9 mouse cellular contexts compared by ENCODE assay signal in the genomic region with DNA sequence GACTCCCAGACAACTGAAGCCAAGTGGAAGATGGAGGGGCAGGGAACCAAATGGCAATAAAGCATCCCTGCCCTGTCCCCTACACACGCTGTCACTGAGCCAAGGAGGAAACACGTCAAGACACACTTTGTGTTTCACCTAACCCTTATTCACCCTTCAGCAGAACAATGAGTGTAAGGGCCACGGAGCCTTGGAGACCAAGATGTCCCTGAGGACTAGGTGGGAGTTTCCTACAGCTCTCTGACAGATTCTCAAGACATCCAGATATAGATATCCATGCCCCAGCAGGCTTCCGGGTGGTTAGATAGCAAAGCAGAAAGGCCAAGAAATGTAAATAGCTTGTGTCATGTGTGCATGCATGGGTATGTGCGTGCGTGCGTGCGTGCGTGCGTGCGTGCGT.
DNase-seq lines count a peak whose midpoint lies in the region; ATAC-seq and TF ChIP-seq lines count a peak whose summit lies in the region.
"Had no signal": no experiment of that assay in that cellular context is flagged by ENCODE, and none has a peak within 500 bp of the region (broad histone marks: within the 10 kb centered on the region; RNA-seq: fewer than 3 reads in every experiment).

No protein-coding gene starts in this region.

- H3K36me3 ChIP-seq in lung, embryonic 14.5 days (ENCODE audit: insufficient read depth), result no peaks in the 10 kb centered on the region
- peaks cover 5% of the 10 kb centered on the region; the same call in 1 of the 2 replicates for H3K36me3 ChIP-seq in kidney, embryonic 15.5 days
- H3K36me3 ChIP-seq in forebrain, embryonic 10.5 days (replicated peaks), result no peaks in the 10 kb centered on the region

- peak; percentile 53 for DNase-seq in gastrocnemius, postnatal 25 days
- no peak for DNase-seq in gastrocnemius, postnatal 36 days
- no peak for DNase-seq in lung, embryonic 14.5 days
- DNase-seq in lung, adult 2 months, result no peak
- peak; percentile 84 for DNase-seq in heart, adult 8-10 months (ENCODE audit: low spot score)
- DNase-seq in urinary bladder, postnatal 14 days (ENCODE audit: low spot score), result no peak
- DNase-seq in forebrain, embryonic 10.5 days (ENCODE audit: extremely low spot score, low spot score), result no peak
- DNase-seq: thymus, postnatal 14 days had no signal

- peak overlapping the region; percentile 46; the same call in 1 of the 2 replicates for H3K27ac ChIP-seq in lung, embryonic 14.5 days (ENCODE audit: low read depth)
- peak overlapping the region; percentile 70; the same call in 1 of the 2 replicates for H3K27ac ChIP-seq in kidney, embryonic 15.5 days
- no peak overlapping the region for H3K27ac ChIP-seq in forebrain, embryonic 10.5 days

- no peaks in the 10 kb centered on the region for H3K9me3 ChIP-seq in lung, embryonic 14.5 days (ENCODE audit: low read depth, low read length)
- H3K9me3 ChIP-seq in kidney, embryonic 15.5 days (replicated peaks), result no peaks in the 10 kb centered on the region
- H3K9me3 ChIP-seq in forebrain, embryonic 10.5 days, result no peaks in the 10 kb centered on the region

- no peak for ATAC-seq in lung, embryonic 14.5 days (ENCODE audit: insufficient read depth)
- ATAC-seq in kidney, embryonic 15.5 days (replicated peaks; ENCODE audit: low FRiP score), result no peak

- WGBS in lung, embryonic 14.5 days, result 82% methylated on average over 12 of the region's 12 CpGs
- WGBS in lung, adult 2 months, result 75% methylated on average over 12 of the region's 12 CpGs
- 80% methylated on average over 12 of the region's 12 CpGs for WGBS in kidney, embryonic 15.5 days
- WGBS in forebrain, embryonic 10.5 days, result 95% methylated on average over 12 of the region's 12 CpGs

- peaks cover 11% of the 10 kb centered on the region; the same call in 1 of the 2 replicates for H3K4me1 ChIP-seq in lung, embryonic 14.5 days (ENCODE audit: insufficient read depth)
- peaks cover 42% of the 10 kb centered on the region for H3K4me1 ChIP-seq in lung, adult 2 months (ENCODE audit: control insufficient read depth, insufficient read depth, low read length)
- peaks cover 31% of the 10 kb centered on the region for H3K4me1 ChIP-seq in kidney, embryonic 15.5 days
- no peaks in the 10 kb centered on the region for H3K4me1 ChIP-seq in forebrain, embryonic 10.5 days

- no peak overlapping the region for H3K4me2 ChIP-seq in lung, embryonic 14.5 days
- no peak overlapping the region for H3K4me2 ChIP-seq in kidney, embryonic 15.5 days

- no peaks in the 10 kb centered on the region for H3K27me3 ChIP-seq in lung, embryonic 14.5 days (ENCODE audit: insufficient read depth, low read length)
- no peaks in the 10 kb centered on the region for H3K27me3 ChIP-seq in kidney, embryonic 15.5 days
- no peaks in the 10 kb centered on the region for H3K27me3 ChIP-seq in forebrain, embryonic 10.5 days (ENCODE audit: poor library complexity, severe bottlenecking)

- no peak overlapping the region for H3K4me3 ChIP-seq in lung, embryonic 14.5 days (ENCODE audit: low read depth, low read length)
- no peak overlapping the region for H3K4me3 ChIP-seq in lung, adult 2 months (replicated peaks; ENCODE audit: extremely low read depth, low read depth, low read length)
- H3K4me3 ChIP-seq in kidney, embryonic 15.5 days (replicated peaks), result no peak overlapping the region
- H3K4me3 ChIP-seq in forebrain, embryonic 10.5 days, result no peak overlapping the region

- intact Hi-C loops in gastrocnemius, postnatal 36 days (cut with DNase I), result no loop called here

- H3K9ac ChIP-seq in lung, embryonic 14.5 days, result no peak overlapping the region
- no peak overlapping the region for H3K9ac ChIP-seq in kidney, embryonic 15.5 days

- TF ChIP-seq POLR2A in lung, adult 2 months (IDR thresholded peaks at IDR 0.05; ENCODE audit: borderline replicate concordance, extremely low read depth, low read depth, low read length), result no peak

- TF ChIP-seq CTCF in lung, embryonic 14.5 days (IDR thresholded peaks at IDR 0.05; ENCODE audit: low read depth), result no peak
- TF ChIP-seq CTCF in lung, adult 2 months (IDR thresholded peaks at IDR 0.05; ENCODE audit: insufficient read depth, low read length), result no peak

Comparison
In these comparisons a context has a peak if more than half of its experiments do, and no peak if none do; other contexts are left out.
1. DNase-seq: peak in gastrocnemius, postnatal 25 days (single experiment) and heart, adult 8-10 months (single experiment); none in gastrocnemius, postnatal 36 days (0 of 2), lung, embryonic 14.5 days (single experiment), lung, adult 2 months (single experiment), urinary bladder, postnatal 14 days (single experiment) and forebrain, embryonic 10.5 days (single experiment).